Mouse (Mus musculus) liver, adult 2 months (tissue): ENCODE measurements around the gene Slc26a10. TPM values are rescaled to one million over a fixed set of nuclear protein-coding genes. Genes with fewer than 3 reads are reported as not detected.

ENCODE experiments used
- DNase-seq: peaks from one replicate; pipeline ENCODE4 v3.0.0-alpha.2; 2011; ENCODE audit warnings: low read depth, low spot score; ENCODE audit errors: extremely low read depth
- H3K27ac ChIP-seq: fragments of 200-500 bp; replicated peaks from 2 replicates; pipeline ENCODE4 v1.5.1; 2012; ENCODE audit warnings: low read depth, mild to moderate bottlenecking, control low read depth, inconsistent platforms, low read length; ENCODE audit not compliant: insufficient read depth
- H3K27me3 ChIP-seq: fragments of 200-500 bp; 2 replicates; pipeline ENCODE4 v1.6.1; 2012; ENCODE audit warnings: mild to moderate bottlenecking, moderate library complexity, low read length, inconsistent platforms; ENCODE audit not compliant: control insufficient read depth, insufficient read depth
- H3K36me3 ChIP-seq: fragments of 200-500 bp; 2 replicates; pipeline ENCODE4 v1.6.1; 2012; ENCODE audit warnings: low read length, inconsistent platforms; ENCODE audit not compliant: control insufficient read depth, insufficient read depth
- H3K4me1 ChIP-seq: fragments of 200-500 bp; 2 replicates; pipeline ENCODE4 v1.6.1; 2011; ENCODE audit warnings: low read length; ENCODE audit not compliant: control insufficient read depth, insufficient read depth
- H3K4me3 ChIP-seq: fragments of 200-500 bp; 2 replicates; pipeline ENCODE4 v1.5.1; 2011; ENCODE audit warnings: low read depth, mild to moderate bottlenecking, control low read depth, low read length, moderate library complexity; ENCODE audit not compliant: insufficient read depth
- H3K79me2 ChIP-seq: fragments of 200-500 bp; 2 replicates; pipeline ENCODE4 v1.6.1; 2012; ENCODE audit warnings: inconsistent platforms, mild to moderate bottlenecking, low read length, moderate library complexity; ENCODE audit not compliant: control insufficient read depth, insufficient read depth
- H3K9ac ChIP-seq: fragments of 200-500 bp; 2 replicates; pipeline ENCODE4 v1.6.1; 2012; ENCODE audit warnings: low read depth, mild to moderate bottlenecking, control low read depth, inconsistent platforms, low read length
- CTCF ChIP-seq: fragments of 200-500 bp; IDR thresholded peaks from 2 replicates; pipeline ENCODE4 v1.5.1; 2011; ENCODE audit warnings: low read depth, low read length, control low read depth
- POLR2A ChIP-seq: fragments of 200-500 bp; IDR thresholded peaks from 2 replicates; pipeline ENCODE4 v1.6.1; 2011; ENCODE audit warnings: low read length, control low read depth; ENCODE audit not compliant: insufficient read depth; ENCODE audit errors: extremely low read depth
- WGBS: fragments of 180-500 bp; shearing (Covaris S2); methylation state at CpG from one replicate; pipeline ENCODE4 v1.1.7; 2018; 5-methylcytosine and 5-hydroxymethylcytosine counted together
- polyA plus RNA-seq: library from polyadenylated mRNA; depleted of rRNA; stranded (reverse); fragments of >200 nt; gene quantifications from 2 replicates; pipeline ENCODE4 v1.2.3, GENCODE M21; 2012
- total RNA-seq: library from RNA; depleted of rRNA; stranded (reverse); fragments of >200 nt; gene quantifications from 2 replicates; pipeline ENCODE4 v1.2.3, GENCODE M21; 2014

The Slc26a10 gene
- total and polyA plus RNA-seq, 2 experiments, result 3.1 to 4.1 TPM

- no peak overlapping the region for H3K9ac ChIP-seq
- H3K4me3 ChIP-seq, result no peak overlapping the region
- DNase-seq, result peak; percentile 55
- H3K27me3 ChIP-seq, result no peaks in the 10 kb centered on the region
- TF ChIP-seq CTCF (no peak), POLR2A (no peak)
- WGBS, result 50% methylated on average over 8 of the region's 8 CpGs
- H3K4me1 ChIP-seq, result peaks cover 6% of the 10 kb centered on the region
- H3K27ac ChIP-seq, result no peak overlapping the region
- H3K36me3 ChIP-seq, result no peaks in the 10 kb centered on the region
- peaks cover 10% of the 10 kb centered on the region; the same call in 1 of the 2 replicates for H3K79me2 ChIP-seq
These were observed 32.8 kb upstream of the Slc26a10 start for GRCm38 (mm10) chr10:127213272-127213671.

GRCm38 (mm10) chr10:127211414-127211854 is 31.0 kb upstream of the Slc26a10 start, which contains the start of gene Pip4k2c:
Gene Pip4k2c, minus strand, starts transcription at chr10:127211585.
- Histone ChIP-seq H3K4me3 (peak within 1 kb of the TSS; percentile 87), H3K4me1 (peaks cover 6% of the 10 kb centered on the region), H3K9ac (peak within 1 kb of the TSS; percentile 86), H3K27me3 (no peaks in the 10 kb centered on the region), H3K27ac (0 out of 2 replicates have a peak within 1 kb of the TSS, but pooled peaks have one; percentile 24), H3K79me2 (peaks cover 10% of the 10 kb centered on the region; the same call in 1 of the 2 replicates), H3K36me3 (no peaks in the 10 kb centered on the region)
- DNase-seq, result peak; percentile 77
- TF ChIP-seq POLR2A (peak; percentile 50; the same call in 1 of the 2 replicates), CTCF (no peak)
- under 1% methylated on average over 47 of the region's 47 CpGs for WGBS

- no peak for TF ChIP-seq CTCF
- no peak for TF ChIP-seq POLR2A
- H3K9ac ChIP-seq, result peak overlapping the region; percentile 86
- WGBS, result 2% methylated on average over 25 of the region's 25 CpGs
- H3K4me3 ChIP-seq, result peak overlapping the region; percentile 87
- H3K79me2 ChIP-seq, result peaks cover 10% of the 10 kb centered on the region; the same call in 1 of the 2 replicates
- H3K27ac ChIP-seq, result 0 out of 2 replicates have a peak overlapping the region, but pooled peaks have one; percentile 24
- peak; percentile 24 for DNase-seq
- H3K4me1 ChIP-seq, result peaks cover 6% of the 10 kb centered on the region
- no peaks in the 10 kb centered on the region for H3K36me3 ChIP-seq
- H3K27me3 ChIP-seq, result no peaks in the 10 kb centered on the region
These were observed 30.5 kb upstream of the Slc26a10 start for GRCm38 (mm10) chr10:127210961-127211405.

- Histone ChIP-seq H3K27me3 (no peaks in the 10 kb centered on the region), H3K4me1 (peaks cover 6% of the 10 kb centered on the region), H3K79me2 (peaks cover 10% of the 10 kb centered on the region; the same call in 1 of the 2 replicates), H3K9ac (no peak overlapping the region), H3K27ac (no peak overlapping the region), H3K4me3 (no peak overlapping the region), H3K36me3 (peaks cover 4% of the 10 kb centered on the region)
- no peak for DNase-seq
- no peak for TF ChIP-seq CTCF
- no peak for TF ChIP-seq POLR2A
- 91% methylated on average over 13 of the region's 13 CpGs for WGBS
These were observed 29.6 kb upstream of the Slc26a10 start for GRCm38 (mm10) chr10:127209928-127210570.

GRCm38 (mm10) chr10:127208921-127209320 is 28.5 kb upstream of the Slc26a10 start:
- peaks cover 6% of the 10 kb centered on the region for H3K4me1 ChIP-seq
- H3K36me3 ChIP-seq, result peaks cover 9% of the 10 kb centered on the region
- H3K27me3 ChIP-seq, result no peaks in the 10 kb centered on the region
- H3K4me3 ChIP-seq, result no peak overlapping the region
- no peak for DNase-seq
- H3K79me2 ChIP-seq, result peaks cover 10% of the 10 kb centered on the region; the same call in 1 of the 2 replicates
- no peak overlapping the region for H3K27ac ChIP-seq
- WGBS, result 71% methylated on average over 4 of the region's 4 CpGs
- TF ChIP-seq POLR2A, result no peak
- TF ChIP-seq CTCF, result no peak
- no peak overlapping the region for H3K9ac ChIP-seq

GRCm38 (mm10) chr10:127205373-127205772 is 24.9 kb upstream of the Slc26a10 start:
- H3K4me3 ChIP-seq, result no peak overlapping the region
- TF ChIP-seq CTCF (no peak), POLR2A (no peak)

More at GRCm38 (mm10) chr10:127205373-127205772, 24.9 kb upstream of the Slc26a10 start:
- Histone ChIP-seq H3K9ac (no peak overlapping the region), H3K79me2 (peaks cover 1% of the 10 kb centered on the region; the same call in 1 of the 2 replicates), H3K36me3 (peaks cover 17% of the 10 kb centered on the region), H3K27me3 (no peaks in the 10 kb centered on the region), H3K27ac (no peak overlapping the region), H3K4me1 (peaks cover under 1% of the 10 kb centered on the region)
- DNase-seq, result no peak
- 68% methylated on average over 10 of the region's 10 CpGs for WGBS
